Mouse (Mus musculus) adrenal gland, postnatal 10 days (tissue): ENCODE data around the gene Abat. TPM values are rescaled to one million over a fixed set of nuclear protein-coding genes. Genes with fewer than 3 reads are reported as not detected.
"Not testable (repeated sequence)": the region's sequence is repeated elsewhere in the genome, so short reads cannot be mapped to it uniquely, and the experiment has no call there.

Source experiments
- DNase-seq: peaks from one replicate; pipeline ENCODE4 v3.0.0; 2021; ENCODE audit warnings: mixed read lengths
- total RNA-seq, 2 experiments: library from RNA; stranded (reverse); gene quantifications; 2 replicates each; pipeline ENCODE4 v1.2.3; 2021

The Abat gene
- total RNA-seq, 2 experiments from 2014 or later = 29.8 to 33.6 TPM

DNA sequence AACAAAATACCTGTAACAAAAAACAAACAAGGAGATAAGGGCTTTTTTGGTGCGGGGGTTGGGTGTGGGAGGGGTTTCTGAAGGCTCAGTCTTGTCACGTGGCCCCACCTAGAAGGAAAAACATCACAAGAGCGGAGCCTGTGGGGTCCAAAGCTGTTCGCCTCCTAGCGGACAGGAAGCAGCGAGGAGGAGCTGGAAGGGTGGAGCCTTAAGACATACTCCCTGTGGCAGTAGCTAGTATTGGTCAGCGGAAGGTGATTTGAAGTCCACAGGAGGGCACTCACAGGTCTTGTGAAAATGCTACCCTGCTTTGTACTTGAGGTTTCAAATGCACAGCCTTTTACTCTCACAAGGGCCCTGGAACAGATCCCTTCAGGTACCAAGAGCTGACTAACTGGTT lies 19.7 kb downstream of the Abat start:
- DNase-seq = no peak

DNA sequence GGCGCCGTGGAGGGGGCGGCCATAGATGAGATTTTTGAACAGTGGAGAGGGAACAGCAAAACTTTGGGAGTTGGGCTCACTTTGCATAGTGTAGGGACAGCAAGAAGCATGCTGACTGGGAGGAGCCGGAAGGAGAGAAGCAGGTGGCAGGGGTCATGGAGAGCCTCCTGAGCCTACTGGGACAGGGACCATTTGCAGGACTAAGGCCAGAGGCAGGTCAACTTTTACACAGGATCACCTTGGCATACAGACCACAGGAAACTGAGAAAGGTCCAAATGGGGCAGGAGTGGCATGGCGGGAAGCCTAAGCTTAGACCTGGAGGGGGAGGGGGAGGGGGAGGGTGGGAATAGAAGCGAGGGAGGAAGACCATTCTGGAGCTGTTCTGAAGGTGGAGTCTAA lies 20.2 kb downstream of the Abat start:
- DNase-seq = no peak

GRCm38 (mm10) chr16:8534466-8535200 lies 21.4 kb downstream of the Abat start:
- no peak for DNase-seq

- DNase-seq = no peak
Observed at GRCm38 (mm10) chr16:8535411-8535810, 22.2 kb downstream of the Abat start.

DNA sequence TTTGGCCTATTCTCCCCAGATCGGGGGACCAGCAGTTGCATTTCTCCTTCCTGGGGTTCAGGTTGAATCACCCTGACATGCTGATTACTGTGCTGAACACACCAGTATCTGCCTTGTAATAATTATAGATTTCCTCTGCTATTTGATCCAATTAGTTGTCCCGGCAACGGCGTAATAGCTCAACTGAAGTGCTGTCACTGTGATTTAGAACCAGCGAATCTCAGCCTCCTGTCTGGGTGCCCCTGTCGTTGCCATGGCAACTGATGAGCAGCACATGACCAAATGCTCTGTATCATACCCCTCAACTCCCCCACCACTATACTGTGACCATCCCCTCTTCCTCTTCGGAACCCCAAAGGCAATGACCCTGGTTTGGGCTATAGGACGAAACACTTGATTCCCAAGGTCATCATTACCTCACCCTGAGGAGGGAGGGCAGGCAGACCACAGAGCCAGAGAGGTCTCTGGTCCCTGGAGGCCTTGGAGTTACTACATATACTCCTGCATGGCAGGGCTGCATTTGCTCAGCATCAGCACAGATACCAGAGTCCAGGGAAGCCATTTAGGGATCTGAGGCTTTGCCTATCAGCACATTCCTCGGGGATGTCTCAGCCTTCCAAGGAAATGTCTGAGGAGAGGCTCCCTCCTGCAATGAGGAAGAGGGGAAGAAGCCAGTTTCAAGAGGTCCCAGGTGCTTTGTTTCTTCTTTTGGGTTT lies 26.1 kb downstream of the Abat start:
- DNase-seq = no peak

GRCm38 (mm10) chr16:8540859-8541314 lies 27.7 kb downstream of the Abat start:
- DNase-seq = peak; percentile 87

- DNase-seq = no peak
Observed at GRCm38 (mm10) chr16:8547836-8548235, 34.6 kb downstream of the Abat start.

DNA sequence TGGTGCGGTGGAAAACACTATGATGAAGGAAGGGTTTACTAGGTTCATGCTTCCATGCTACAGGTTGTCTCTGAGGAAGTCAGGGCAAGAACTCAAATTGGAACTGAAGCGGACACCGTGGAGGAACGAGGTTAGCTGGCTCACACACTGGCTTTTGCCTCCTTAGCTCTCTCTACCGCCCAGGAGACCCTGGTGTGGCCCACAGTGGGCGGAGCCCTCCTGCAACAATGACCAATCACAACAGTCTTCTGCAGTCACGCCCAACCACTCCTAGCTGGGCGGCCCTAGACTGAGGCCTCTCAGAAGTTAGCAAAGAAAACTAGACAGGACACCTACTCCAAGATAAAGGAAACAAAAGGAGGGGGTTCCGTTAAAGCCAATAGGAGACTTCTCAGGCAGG lies 36.3 kb downstream of the Abat start:
- no peak for DNase-seq

DNA sequence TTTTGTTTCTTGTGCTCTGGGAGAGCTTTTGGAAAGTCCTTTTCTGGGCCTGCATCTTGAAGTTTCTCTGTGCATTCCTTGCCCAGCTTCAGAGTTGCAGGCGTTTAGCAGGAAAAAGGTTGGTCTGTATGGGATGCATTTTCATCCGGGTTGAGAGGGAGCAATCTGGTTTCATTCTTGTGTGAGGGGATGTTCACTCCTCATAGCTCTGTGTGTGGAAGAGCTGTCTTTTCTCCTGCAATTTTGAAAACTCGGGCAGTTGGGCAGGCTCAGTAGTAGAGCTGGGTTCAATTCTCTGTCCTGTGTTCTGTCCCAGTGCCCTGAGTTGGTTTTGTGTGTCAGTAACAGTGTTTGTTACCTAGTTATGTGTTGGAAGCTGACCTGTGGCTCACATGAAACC lies 41.1 kb downstream of the Abat start:
- no peak for DNase-seq

DNA sequence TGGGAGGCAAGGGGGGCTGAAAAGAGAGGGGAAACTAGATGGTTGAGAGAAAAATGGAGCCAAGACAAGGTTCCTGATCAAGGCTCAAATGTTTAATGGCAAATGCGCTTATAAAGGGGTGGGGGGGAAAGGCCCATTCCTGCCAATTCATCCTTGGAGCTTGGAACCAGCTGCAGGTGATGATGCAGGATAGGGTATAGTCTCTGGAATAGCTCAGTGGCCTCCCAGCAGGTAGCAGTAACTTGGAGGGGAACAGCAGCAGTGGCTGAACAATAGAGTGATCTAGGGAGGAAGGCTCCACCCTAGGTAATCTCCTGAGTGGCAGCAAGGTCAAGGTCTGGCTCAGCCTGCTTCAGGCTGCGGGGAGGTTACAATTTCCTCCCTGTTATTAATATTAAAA lies 41.5 kb downstream of the Abat start:
- not testable (repeated sequence) for DNase-seq

- not testable (repeated sequence) for DNase-seq
Observed at GRCm38 (mm10) chr16:8555371-8555770, 42.1 kb downstream of the Abat start.

- no peak for DNase-seq
Observed at GRCm38 (mm10) chr16:8560079-8560478, 46.9 kb downstream of the Abat start.

DNA sequence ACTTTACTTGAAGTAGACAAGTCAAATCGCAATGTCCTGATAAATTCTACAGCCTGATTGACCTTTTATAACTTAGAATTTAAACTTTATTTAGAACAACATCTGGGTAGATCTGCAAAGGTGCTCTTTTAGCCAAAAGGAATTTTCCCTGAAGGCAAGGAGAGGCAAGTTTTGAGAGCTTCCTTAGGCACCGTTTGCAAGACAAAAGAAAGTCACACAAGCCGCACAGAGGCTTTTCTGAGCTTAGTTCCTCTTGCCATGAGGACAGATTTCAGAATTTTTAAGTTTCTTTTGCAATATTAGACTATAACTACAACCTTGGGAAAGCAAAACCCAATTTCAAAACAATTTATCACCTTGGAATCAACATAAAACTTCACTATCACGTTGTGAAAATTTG lies 47.9 kb downstream of the Abat start:
- DNase-seq = not testable (repeated sequence)

GRCm38 (mm10) chr16:8561856-8562255 lies 48.6 kb downstream of the Abat start:
- not testable (repeated sequence) for DNase-seq

DNA sequence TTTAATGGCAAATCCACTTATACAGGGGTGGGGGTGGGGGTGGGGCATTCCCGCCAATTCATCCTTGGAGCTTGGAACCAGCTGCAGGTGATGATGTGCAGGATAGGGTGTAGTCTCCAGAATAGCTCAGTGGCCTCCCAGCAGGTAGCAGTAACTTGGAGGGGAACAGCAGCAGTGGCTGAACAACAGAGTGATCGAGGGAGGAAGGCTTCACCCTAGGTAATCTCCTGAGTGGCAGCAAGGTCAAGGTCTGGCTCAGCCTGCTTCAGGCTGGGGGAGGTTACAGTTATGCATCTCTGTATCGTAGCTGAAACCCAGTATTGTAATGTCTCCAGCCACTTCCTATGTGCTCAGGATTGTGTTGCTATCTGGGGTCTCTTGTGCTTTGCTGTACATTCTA lies 49.6 kb downstream of the Abat start:
- DNase-seq = not testable (repeated sequence)

DNA sequence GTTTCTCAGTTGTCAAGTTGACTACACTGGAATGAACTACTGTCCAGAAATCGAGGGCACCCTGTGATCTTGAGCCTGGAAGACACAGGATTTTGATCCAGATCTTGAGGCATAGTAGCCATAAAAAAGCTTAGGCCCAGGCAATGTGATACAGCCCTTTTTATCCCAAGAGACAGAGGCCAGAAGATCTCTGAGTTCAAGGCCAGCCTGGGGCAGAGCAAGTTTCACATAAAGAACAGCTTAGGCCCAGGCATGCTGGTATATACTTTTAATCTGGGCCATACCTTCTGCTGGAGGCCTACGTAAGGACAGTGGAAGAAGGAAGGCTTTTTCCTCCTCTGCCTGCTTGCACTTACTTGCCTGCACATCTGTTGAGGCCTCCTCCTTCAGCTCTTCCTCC lies 51.6 kb downstream of the Abat start:
- no peak for DNase-seq

DNA sequence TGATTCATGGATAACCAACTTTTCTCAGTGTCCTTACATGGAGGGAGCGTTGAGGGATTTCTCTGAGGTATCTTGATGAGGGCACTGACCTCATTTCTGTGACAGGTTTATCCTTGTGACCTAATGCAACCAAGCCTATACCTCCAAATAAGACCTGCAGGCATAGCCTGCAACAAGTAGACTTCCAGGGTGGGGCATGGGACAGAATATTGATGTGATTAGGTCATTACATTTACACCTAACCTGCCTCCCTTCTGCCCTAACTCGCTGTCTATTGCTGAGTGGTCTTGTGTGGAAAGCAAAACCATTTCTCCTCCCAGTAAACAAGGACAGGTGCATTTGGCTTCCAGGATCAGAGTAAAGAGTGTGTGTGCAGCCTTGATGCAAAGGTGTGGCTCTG lies 52.3 kb downstream of the Abat start:
- DNase-seq = no peak

- DNase-seq = peak; percentile 36
Observed at GRCm38 (mm10) chr16:8566115-8566711, 53.0 kb downstream of the Abat start.

GRCm38 (mm10) chr16:8568881-8569280 lies 55.7 kb downstream of the Abat start:
- DNase-seq = no peak

DNA sequence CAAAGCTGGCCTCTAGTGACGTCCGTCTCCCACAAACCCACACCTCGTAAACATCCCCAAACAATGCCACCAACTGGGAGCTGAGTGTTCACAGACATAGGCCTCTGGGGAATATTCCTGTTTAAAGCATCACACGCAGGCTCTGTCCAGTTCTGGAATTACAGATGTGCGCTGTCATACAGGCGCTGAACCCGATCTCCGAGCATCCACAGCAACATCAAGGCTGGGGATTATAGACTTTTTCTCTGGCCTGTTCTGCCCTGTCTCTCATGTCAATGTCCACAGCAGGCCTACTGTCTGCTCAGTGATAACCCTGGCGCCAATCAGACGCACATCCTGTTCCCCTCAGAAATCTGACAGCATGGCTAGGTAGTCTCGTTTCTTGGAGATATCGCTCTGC lies 57.1 kb downstream of the Abat start:
- no peak for DNase-seq

DNA sequence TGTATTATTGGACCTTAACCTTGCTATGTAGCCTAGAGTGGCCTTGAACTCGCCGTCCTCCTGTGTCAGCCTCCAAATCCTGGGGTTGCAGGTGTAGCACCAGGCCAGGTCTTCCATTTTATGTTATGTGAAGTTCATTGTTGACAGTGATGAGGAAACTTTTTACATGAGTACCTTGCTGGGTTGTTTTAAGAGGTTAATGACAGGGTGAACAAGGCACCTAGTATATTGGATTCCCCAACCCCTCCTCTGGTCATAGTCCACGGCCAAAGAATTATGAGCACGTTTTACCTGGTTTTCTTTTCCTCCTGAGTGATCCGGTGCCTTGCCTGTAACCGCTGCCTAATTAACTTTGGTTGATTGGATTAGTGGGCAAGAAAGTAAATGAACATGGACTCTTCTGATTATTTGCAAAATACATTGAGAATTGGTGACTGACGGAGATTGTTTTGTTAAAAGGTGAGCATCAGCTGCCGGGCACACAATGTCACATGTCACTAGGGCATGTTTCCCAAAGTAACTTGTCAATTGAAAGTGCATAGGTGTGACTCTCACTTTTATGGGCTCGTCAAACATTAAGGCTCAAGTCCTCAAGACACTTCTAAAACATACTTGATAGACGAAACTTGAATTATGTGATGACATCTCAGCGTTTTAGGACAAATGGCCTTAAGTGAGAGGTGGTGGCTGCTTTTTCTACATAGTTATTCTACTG lies 57.8 kb downstream of the Abat start:
- DNase-seq = no peak

DNA sequence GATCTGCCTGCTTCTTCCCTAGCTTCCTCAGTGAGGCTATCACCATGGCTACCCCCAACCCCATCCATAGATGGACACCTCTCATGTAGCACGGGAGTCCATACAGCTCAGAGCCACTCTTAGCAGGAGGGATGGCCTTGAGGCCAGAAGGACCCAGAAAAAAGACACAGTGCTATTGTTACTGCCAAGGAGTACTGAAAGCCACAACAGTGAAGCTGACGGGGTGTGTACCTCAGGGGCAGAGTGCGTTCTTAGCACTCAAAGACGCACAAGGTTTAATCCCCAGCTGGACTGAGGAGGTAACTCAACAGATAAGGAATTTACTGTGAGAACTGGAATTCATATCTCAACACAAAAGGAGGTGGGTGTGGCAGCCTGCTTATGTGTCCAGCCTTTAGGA lies 59.8 kb downstream of the Abat start:
- no peak for DNase-seq

DNA sequence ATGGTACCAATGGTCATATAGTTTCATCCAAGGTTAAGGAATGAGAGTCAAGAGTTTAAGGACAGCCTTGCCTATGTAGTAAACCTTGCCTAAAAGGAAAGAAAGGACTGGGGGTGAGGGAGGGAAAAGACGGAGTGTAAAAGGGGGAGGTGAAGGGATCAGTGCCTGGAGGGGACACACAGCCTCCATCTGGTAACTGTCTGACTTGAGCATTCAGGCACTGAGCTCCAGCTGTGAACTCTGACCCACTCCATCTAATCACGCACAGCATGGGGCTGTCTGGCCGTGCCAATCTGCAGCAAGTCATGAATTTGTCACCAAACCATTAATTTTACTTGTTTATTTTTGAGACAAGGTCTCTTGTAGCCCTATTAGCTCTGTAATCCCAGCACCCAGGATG lies 60.5 kb downstream of the Abat start:
- no peak for DNase-seq
